Mouse (Mus musculus) megakaryocyte, adult 5-6 weeks (primary cell): Measurements from ENCODE around the gene Adap1. TPM values are rescaled to one million over a fixed set of nuclear protein-coding genes. Genes with fewer than 3 reads are reported as not detected.
A peak's percentile ranks its signal among the peaks of the same experiment; 100 is the strongest.

Source experiments
- ATAC-seq: 2 replicates; pipeline ENCODE4 v1.8.0; 2016; ENCODE audit warnings: mild to moderate bottlenecking, inconsistent platforms; ENCODE audit not compliant: poor library complexity, severe bottlenecking
- total RNA-seq, 2 experiments: library from RNA; stranded (forward) in 1 of 2; stranded (reverse) in 1 of 2; fragments of 153-499, 151-499 nt in 1 of 2; fragments of 221-1000, 200-1000 nt in 1 of 2; gene quantifications; 2 replicates each; pipeline versions ENCODE4 v1.2.3 to v1.2.4; 2015 to 2017

The Adap1 gene
- total RNA-seq, 2 experiments from 2014 or later = 43.9 to 61.1 TPM

- ATAC-seq = peak; percentile 60
Observed at GRCm38 (mm10) chr5:139324691-139325394, 579 bp downstream of the Adap1 start.

GRCm38 (mm10) chr5:139324045-139324491 is 1.4 kb downstream of the Adap1 start:
- peak; percentile 46 for ATAC-seq

- ATAC-seq = no peak
Observed at GRCm38 (mm10) chr5:139323260-139323924, 2.0 kb downstream of the Adap1 start.

- ATAC-seq = no peak
Observed at GRCm38 (mm10) chr5:139321331-139321730, 4.1 kb downstream of the Adap1 start.

- no peak for ATAC-seq
Observed at GRCm38 (mm10) chr5:139320424-139320823, 5.0 kb downstream of the Adap1 start.

GRCm38 (mm10) chr5:139317751-139318504 is 7.5 kb downstream of the Adap1 start:
- no peak for ATAC-seq

GRCm38 (mm10) chr5:139316982-139317675 is 8.3 kb downstream of the Adap1 start:
- ATAC-seq = no peak

GRCm38 (mm10) chr5:139314941-139315642 is 10.3 kb downstream of the Adap1 start:
- no peak for ATAC-seq

- no peak for ATAC-seq
Observed at GRCm38 (mm10) chr5:139313536-139313935, 11.9 kb downstream of the Adap1 start.

GRCm38 (mm10) chr5:139311822-139312221 is 13.6 kb downstream of the Adap1 start:
- no peak for ATAC-seq

- ATAC-seq = no peak
Observed at GRCm38 (mm10) chr5:139310477-139310876, 14.9 kb downstream of the Adap1 start.

GRCm38 (mm10) chr5:139309946-139310345 is 15.5 kb downstream of the Adap1 start:
- peak; percentile 95 for ATAC-seq

- ATAC-seq = peak; percentile 13; the same call in 1 of the 2 replicates
Observed at GRCm38 (mm10) chr5:139303646-139304061, 21.8 kb downstream of the Adap1 start.

GRCm38 (mm10) chr5:139302101-139302500 is 23.3 kb downstream of the Adap1 start:
- no peak for ATAC-seq

GRCm38 (mm10) chr5:139297745-139298144 is 27.7 kb downstream of the Adap1 start:
- ATAC-seq = no peak

- no peak for ATAC-seq
Observed at GRCm38 (mm10) chr5:139297092-139297491, 28.3 kb downstream of the Adap1 start.

GRCm38 (mm10) chr5:139294089-139294488 is 31.3 kb downstream of the Adap1 start:
- peak; percentile 43 for ATAC-seq

GRCm38 (mm10) chr5:139291811-139292560 is 33.4 kb downstream of the Adap1 start:
- ATAC-seq = no peak

GRCm38 (mm10) chr5:139290467-139291259 is 34.8 kb downstream of the Adap1 start:
- ATAC-seq = no peak
